Mouse (Mus musculus) lung, adult 2 months (tissue): Measurements from ENCODE around the gene Krt83. TPM values are rescaled to one million over a fixed set of nuclear protein-coding genes. Genes with fewer than 3 reads are reported as not detected.
A peak's percentile ranks its signal among the peaks of the same experiment; 100 is the strongest.

ENCODE experiments used
- DNase-seq: peaks from one replicate; pipeline ENCODE4 v3.0.0; 2022
- H3K4me1 ChIP-seq: fragments of 200-500 bp; 2 replicates; pipeline ENCODE4 v1.6.1; 2011; ENCODE audit warnings: low read length; ENCODE audit not compliant: control insufficient read depth, insufficient read depth
- H3K4me3 ChIP-seq: fragments of 200-500 bp; replicated peaks from 2 replicates; pipeline ENCODE3; 2011; ENCODE audit warnings: low read depth, mild to moderate bottlenecking, control low read depth, low read length; ENCODE audit errors: extremely low read depth
- CTCF ChIP-seq: fragments of 200-500 bp; IDR thresholded peaks from 2 replicates; pipeline ENCODE4 v1.5.1; 2011; ENCODE audit warnings: mild to moderate bottlenecking, low read length, control low read depth; ENCODE audit not compliant: insufficient read depth
- POLR2A ChIP-seq: fragments of 200-500 bp; IDR thresholded peaks from 2 replicates; pipeline ENCODE4 v1.6.1; 2011; ENCODE audit warnings: low read depth, mild to moderate bottlenecking, control low read depth, low read length, borderline replicate concordance; ENCODE audit errors: extremely low read depth
- WGBS: fragments of 180-500 bp; shearing (Covaris S2); methylation state at CpG from one replicate; pipeline ENCODE4 v1.1.7; 2018; 5-methylcytosine and 5-hydroxymethylcytosine counted together
- polyA plus RNA-seq: library from polyadenylated mRNA; depleted of rRNA; stranded (reverse); fragments of >200 nt; gene quantifications from 2 replicates; pipeline ENCODE4 v1.2.3, GENCODE M21; 2012; rRNA removed

The Krt83 gene
- polyA plus RNA-seq, 1 experiment, result 0.06 TPM

DNA sequence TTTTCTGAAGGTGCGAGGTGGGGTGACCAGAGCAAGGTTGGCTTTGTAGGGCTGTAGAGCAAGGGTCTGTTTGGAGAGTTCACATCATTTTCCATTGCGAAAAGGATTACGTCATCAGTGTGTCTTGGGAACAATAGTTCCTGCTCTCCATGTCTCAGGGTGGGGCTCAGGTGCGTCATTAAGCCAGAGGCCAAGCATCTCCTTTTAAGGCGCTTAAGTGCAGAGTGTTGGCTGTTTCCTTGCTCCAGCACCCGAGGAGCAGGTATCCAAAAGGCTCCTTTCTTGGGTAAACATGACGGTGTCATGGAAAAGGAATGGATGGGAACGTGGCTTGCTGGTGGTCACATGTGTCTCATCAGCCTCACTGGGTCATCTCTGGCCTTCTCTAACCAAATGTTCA, 36.5 kb downstream of the Krt83 start:
- TF ChIP-seq CTCF (no peak), POLR2A (no peak)
- no peak for DNase-seq
- no peaks in the 10 kb centered on the region for H3K4me1 ChIP-seq
- H3K4me3 ChIP-seq, result no peak overlapping the region
- WGBS, result 74% methylated on average over 8 of the region's 8 CpGs

DNA sequence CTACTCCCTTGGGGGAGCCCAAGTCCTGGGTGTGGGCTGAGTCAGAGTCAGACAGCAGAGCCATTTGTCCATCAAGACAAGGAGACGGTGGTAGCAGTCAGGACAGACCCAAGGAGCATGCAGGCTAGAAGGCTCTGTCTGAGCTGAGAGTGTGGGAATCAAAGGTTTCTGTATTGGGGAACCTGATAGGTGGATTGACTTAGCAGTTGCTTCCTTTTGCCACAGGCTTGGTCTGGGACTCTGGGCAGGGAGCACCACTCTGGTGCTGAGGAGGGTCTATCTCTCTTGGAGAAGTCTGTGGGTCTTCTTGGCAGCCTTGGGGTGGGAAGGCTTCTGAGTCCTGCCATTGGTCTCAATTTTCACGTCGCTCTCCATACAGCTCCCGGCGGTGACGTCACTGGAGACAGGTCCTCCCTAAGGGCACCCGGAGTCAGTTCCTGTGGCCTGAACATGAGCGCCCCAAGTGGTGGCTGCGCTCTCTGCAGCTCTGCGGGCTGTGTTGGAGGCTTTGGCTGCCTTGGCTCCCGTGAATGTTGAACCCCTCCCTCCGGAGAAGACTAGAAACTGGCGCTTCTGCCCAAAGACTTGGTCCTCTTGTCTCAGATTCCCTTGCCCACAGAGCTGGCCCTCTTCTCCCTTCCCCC, 38.1 kb downstream of the Krt83 start:
- TF ChIP-seq POLR2A (no peak), CTCF (peak; percentile 76)
- no peak overlapping the region for H3K4me3 ChIP-seq
- 8% methylated on average over 13 of the region's 13 CpGs for whole genome bisulfite sequencing
- H3K4me1 ChIP-seq, result no peaks in the 10 kb centered on the region
- peak; percentile 83 for DNase-seq

DNA sequence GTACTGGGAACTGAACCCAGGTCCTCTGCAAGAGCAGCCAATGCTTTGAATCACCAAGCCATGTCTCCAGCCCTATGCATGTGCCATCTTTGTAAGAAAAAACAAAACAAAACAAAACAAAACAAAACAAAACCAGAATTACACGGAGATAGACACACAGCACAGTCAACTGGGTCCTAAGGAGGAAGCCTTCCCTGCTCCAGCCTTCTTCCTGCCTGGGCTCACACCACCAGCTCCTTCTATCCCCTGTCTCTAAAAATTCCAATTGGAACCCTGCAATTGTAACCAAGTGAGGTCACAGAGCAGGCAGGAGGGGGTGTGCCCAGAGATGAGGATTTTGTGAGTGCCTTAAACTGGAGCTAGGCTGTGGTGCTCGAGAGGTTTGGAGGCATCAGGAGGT, 43.9 kb downstream of the Krt83 start, which contains the start of gene Krt88:
TSS of gene Krt88 (plus strand) at position 301 of the 400 bp plus-strand sequence.
- no peak for TF ChIP-seq POLR2A
- TF ChIP-seq CTCF, result no peak
- no peak for DNase-seq
- H3K4me3 ChIP-seq, result no peak within 1 kb of the TSS
- H3K4me1 ChIP-seq, result no peaks in the 10 kb centered on the region
- WGBS, result 75% methylated on average over 2 of the region's 2 CpGs

DNA sequence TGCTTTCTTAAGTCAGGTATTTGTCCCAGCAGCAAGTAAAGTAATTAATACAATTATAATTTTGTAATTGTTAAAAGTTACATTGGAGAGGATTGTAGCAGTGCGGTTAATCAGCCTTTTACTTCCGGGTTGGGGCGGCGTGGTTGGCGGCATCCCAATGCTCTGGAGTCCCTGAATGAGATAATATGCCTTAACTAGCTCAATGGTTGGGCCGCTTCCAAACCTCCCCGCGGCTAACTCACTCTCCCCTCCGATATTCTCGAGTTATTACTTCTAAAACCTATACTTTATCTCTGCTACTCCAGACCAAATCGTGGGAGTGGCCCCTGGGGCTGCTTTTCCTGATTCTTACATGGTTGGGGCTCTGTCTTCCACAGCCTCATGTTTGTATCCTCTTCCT, 44.7 kb downstream of the Krt83 start:
- Histone ChIP-seq H3K4me1 (no peaks in the 10 kb centered on the region), H3K4me3 (no peak overlapping the region)
- TF ChIP-seq CTCF, result no peak
- TF ChIP-seq POLR2A, result no peak
- WGBS, result 58% methylated on average over 11 of the region's 11 CpGs
- no peak for DNase-seq

DNA sequence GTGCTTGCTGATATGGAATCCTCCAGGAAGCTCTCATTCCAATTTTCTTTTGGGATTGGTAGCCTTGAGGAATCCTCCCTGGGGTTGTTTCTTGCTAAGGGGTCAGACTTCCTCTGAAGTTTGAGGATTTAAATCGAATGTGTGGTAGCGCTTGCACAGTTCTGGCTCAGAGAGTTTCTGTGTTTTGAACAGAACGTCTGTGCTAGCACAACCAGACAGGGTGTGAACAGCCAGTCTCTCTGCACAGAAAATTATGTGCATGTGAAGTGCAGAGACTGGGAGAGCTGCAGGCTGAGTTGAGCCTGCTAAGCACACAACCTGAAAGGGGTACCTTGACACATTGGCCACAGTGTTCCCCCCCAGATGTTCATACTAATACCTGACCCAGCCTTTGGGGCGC, 50.5 kb downstream of the Krt83 start:
- H3K4me3 ChIP-seq, result no peak overlapping the region
- no peaks in the 10 kb centered on the region for H3K4me1 ChIP-seq
- no peak for TF ChIP-seq CTCF
- TF ChIP-seq POLR2A, result no peak
- no peak for DNase-seq
- WGBS, result 72% methylated on average over 4 of the region's 4 CpGs

DNA sequence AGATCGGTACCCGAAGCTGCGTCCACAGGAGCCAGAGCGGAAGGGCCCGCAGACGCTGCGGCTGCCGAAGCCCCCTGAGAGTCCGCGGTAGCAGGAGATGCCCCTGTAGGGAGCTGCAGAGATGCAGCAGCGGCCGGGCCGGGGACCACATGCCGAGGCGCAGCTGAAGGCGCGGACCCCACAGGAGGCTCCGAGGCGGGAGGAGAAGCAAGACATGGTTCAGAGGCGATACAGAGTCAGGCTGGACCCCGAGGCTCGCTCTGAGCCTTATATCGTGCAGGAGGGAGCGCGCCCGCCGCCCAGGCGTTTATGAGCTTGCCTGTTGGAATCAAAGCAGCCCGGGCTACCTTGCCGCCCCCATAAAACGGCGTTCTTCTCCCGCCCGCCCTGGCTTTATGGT, 52.8 kb downstream of the Krt83 start, which contains the start of gene Krt87:
TSS of gene Krt87 (minus strand) at position 250 of the 400 bp plus-strand sequence.
- H3K4me3 ChIP-seq, result no peak within 1 kb of the TSS
- TF ChIP-seq CTCF (no peak), POLR2A (no peak)
- 6% methylated on average over 34 of the region's 34 CpGs for WGBS
- H3K4me1 ChIP-seq, result no peaks in the 10 kb centered on the region
- no peak for DNase-seq

DNA sequence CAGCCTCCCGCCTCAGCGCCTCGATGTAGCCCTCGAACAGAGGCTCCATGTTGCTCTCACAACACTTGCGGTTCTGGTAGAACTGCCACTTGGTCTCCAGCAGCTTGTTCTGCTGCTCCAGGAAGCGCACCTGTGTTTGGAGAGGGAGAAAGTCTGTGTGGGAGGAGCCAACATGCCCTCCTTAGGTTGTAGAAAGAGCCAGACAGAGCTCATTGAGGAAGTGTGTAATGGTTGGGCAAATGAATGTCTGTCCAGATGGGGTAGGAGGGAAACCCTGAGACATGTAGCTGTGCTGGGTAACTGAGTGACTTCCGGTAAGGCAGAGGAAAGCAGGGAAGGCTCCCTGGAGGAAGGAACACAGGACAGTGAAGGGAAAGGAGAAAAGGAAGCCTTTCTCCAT, 54.7 kb downstream of the Krt83 start:
- WGBS, result 44% methylated on average over 7 of the region's 7 CpGs
- H3K4me3 ChIP-seq, result no peak overlapping the region
- no peak for TF ChIP-seq CTCF
- no peak for TF ChIP-seq POLR2A
- H3K4me1 ChIP-seq, result no peaks in the 10 kb centered on the region
- no peak for DNase-seq

Other genes starting within 250 kb of the Krt83 start
- gene Nr4a1, start 237.2 kb downstream of the Krt83 start, polyA plus RNA-seq, result 40.0 and 43.4 TPM in 2 replicates
- 36.1 and 38.6 TPM in 2 replicates for gene Atg101, start 207.2 kb downstream of the Krt83 start, polyA plus RNA-seq
- 35.1 and 39.4 TPM in 2 replicates for gene 6030408B16Rik, start 198.3 kb downstream of the Krt83 start, polyA plus RNA-seq
- 130 and 155 TPM in 2 replicates for gene Krt80, start 121.3 kb downstream of the Krt83 start, polyA plus RNA-seq
- gene Krt7, start 80.5 kb downstream of the Krt83 start, polyA plus RNA-seq, result 136 and 143 TPM in 2 replicates
- gene Krt87, start 52.7 kb downstream of the Krt83 start, polyA plus RNA-seq, result 0.24 and 0.44 TPM in 2 replicates
- not detected in 2 replicates for gene Krt88, start 43.8 kb downstream of the Krt83 start, polyA plus RNA-seq
- gene Krt81, start 27.8 kb downstream of the Krt83 start, polyA plus RNA-seq, result not detected in 2 replicates
- 0.09 and 0.12 TPM in 2 replicates for gene Krt86, start 18.0 kb downstream of the Krt83 start, polyA plus RNA-seq
- not detected in 2 replicates for gene Gm49425, start 25.7 kb upstream of the Krt83 start, polyA plus RNA-seq
- 0.13 TPM in 1 of 2 replicates, not detected in the other for gene Krt84, start 41.3 kb upstream of the Krt83 start, polyA plus RNA-seq
- not detected in 2 replicates for gene Krt82, start 59.2 kb upstream of the Krt83 start, polyA plus RNA-seq
- gene Krt90, start 71.4 kb upstream of the Krt83 start, polyA plus RNA-seq, result 0.22 TPM in 1 of 2 replicates, not detected in the other
- 0.14 TPM in 1 of 2 replicates, not detected in the other for gene Krt75, start 82.4 kb upstream of the Krt83 start, polyA plus RNA-seq
- not detected in 2 replicates for gene Gm5414, start 136.7 kb upstream of the Krt83 start, polyA plus RNA-seq
- not detected in 2 replicates for gene Gm5478, start 155.9 kb upstream of the Krt83 start, polyA plus RNA-seq
- gene Krt6b, start 188.8 kb upstream of the Krt83 start, polyA plus RNA-seq, result 1.5 TPM in 1 of 2 replicates, not detected in the other
- 7.3 TPM in 1 of 2 replicates, not detected in the other for gene Krt6a, start 202.8 kb upstream of the Krt83 start, polyA plus RNA-seq
- 0.79 and 103 TPM in 2 replicates for gene Krt5, start 221.4 kb upstream of the Krt83 start, polyA plus RNA-seq